Mouse (Mus musculus) CH12.LX (cell line): ENCODE data around the gene Gm21983. TPM values are rescaled to one million over a fixed set of nuclear protein-coding genes. Genes with fewer than 3 reads are reported as not detected.
A peak's percentile ranks its signal among the peaks of the same experiment; 100 is the strongest.

ENCODE experiments used
- DNase-seq: peaks from one replicate; pipeline ENCODE4 v3.0.0-alpha.2; 2013; ENCODE audit errors: extremely low read depth
- H3K27ac ChIP-seq: 2 replicates; pipeline ENCODE4 v1.5.1; 2012; ENCODE audit warnings: low read depth, mild to moderate bottlenecking, control low read depth, moderate library complexity; ENCODE audit not compliant: insufficient read depth
- H3K27me3 ChIP-seq: replicated peaks from 2 replicates; pipeline ENCODE3; 2012; ENCODE audit warnings: inconsistent platforms
- H3K36me3 ChIP-seq, 2 experiments: replicated peaks in 1 of 2; 2 replicates each; pipeline versions ENCODE3 to v1.6.1; 2012; ENCODE audit warnings: inconsistent platforms in 1 of 2, low read length in 1 of 2, mild to moderate bottlenecking in 1 of 2, mixed read lengths in 1 of 2, moderate library complexity in 1 of 2; ENCODE audit not compliant: control insufficient read depth in 1 of 2, insufficient read depth in 1 of 2
- H3K4me1 ChIP-seq, 2 experiments: 2 replicates each; pipeline ENCODE4 v1.6.1; 2012; ENCODE audit warnings: inconsistent platforms in 1 of 2, moderate library complexity in 1 of 2; ENCODE audit not compliant: insufficient read depth in 2 of 2, control insufficient read depth in 1 of 2
- H3K4me2 ChIP-seq: 2 replicates; pipeline ENCODE4 v1.6.1; 2012; ENCODE audit warnings: low read depth, mild to moderate bottlenecking, control low read depth; ENCODE audit not compliant: poor library complexity, insufficient read depth, severe bottlenecking
- H3K4me3 ChIP-seq, 3 experiments: fragments of 150-350 bp in 1 of 3; sonication (generic) in 1 of 3; replicated peaks in 1 of 3; 2 replicates each; pipeline versions ENCODE3 to v1.5.1; 2011 to 2012; ENCODE audit warnings: low read depth in 2 of 3, low read length in 2 of 3, mild to moderate bottlenecking in 2 of 3, moderate library complexity in 2 of 3, control low read depth in 1 of 3, improper control_type of control experiment in 1 of 3, inconsistent platforms in 1 of 3, mixed read lengths in 1 of 3; ENCODE audit not compliant: poor library complexity in 1 of 3
- H3K79me2 ChIP-seq: replicated peaks from 2 replicates; pipeline ENCODE4 v1.6.1; 2012; ENCODE audit warnings: mild to moderate bottlenecking, moderate library complexity; ENCODE audit not compliant: control insufficient read depth, poor library complexity, insufficient read depth, severe bottlenecking; ENCODE audit errors: extremely low read depth
- H3K9ac ChIP-seq: 2 replicates; pipeline ENCODE4 v1.6.1; 2012; ENCODE audit warnings: low read depth, mild to moderate bottlenecking, control low read depth, moderate library complexity; ENCODE audit not compliant: insufficient read depth
- H3K9me3 ChIP-seq: replicated peaks from 2 replicates; pipeline ENCODE3; 2012; ENCODE audit warnings: low read length, inconsistent platforms, mixed read lengths
- BHLHE40 ChIP-seq: IDR thresholded peaks from 2 replicates; pipeline ENCODE4 v1.6.1; 2011; ENCODE audit warnings: mild to moderate bottlenecking, low read depth, low read length, improper control_type of control experiment
- CHD1 ChIP-seq: IDR thresholded peaks from 2 replicates; pipeline ENCODE4 v1.6.1; 2012; ENCODE audit warnings: low read depth, low read length, improper control_type of control experiment, inconsistent platforms
- ELF1 ChIP-seq: IDR thresholded peaks from 2 replicates; pipeline ENCODE4 v1.6.1; 2014; ENCODE audit warnings: low read depth, mild to moderate bottlenecking, inconsistent platforms, low read length, improper control_type of control experiment
- ETS1 ChIP-seq: conservative IDR thresholded peaks from 2 replicates; pipeline ENCODE4 v1.6.1; 2012; ENCODE audit warnings: low read depth, mild to moderate bottlenecking, inconsistent platforms, low read length, improper control_type of control experiment, moderate library complexity
- GABPA ChIP-seq: IDR thresholded peaks from 2 replicates; pipeline ENCODE4 v1.6.1; 2012; ENCODE audit warnings: low read depth, low read length, improper control_type of control experiment, inconsistent platforms; ENCODE audit not compliant: insufficient replicate concordance
- HCFC1 ChIP-seq: IDR thresholded peaks from 2 replicates; pipeline ENCODE4 v1.6.1; 2012; ENCODE audit warnings: low read depth, mild to moderate bottlenecking, inconsistent platforms, low read length, improper control_type of control experiment
- KAT2A ChIP-seq: IDR thresholded peaks from 2 replicates; pipeline ENCODE4 v1.6.1; 2012; ENCODE audit warnings: low read length, improper control_type of control experiment, inconsistent platforms; ENCODE audit not compliant: insufficient replicate concordance
- MAFK ChIP-seq: IDR thresholded peaks from 2 replicates; pipeline ENCODE4 v1.6.1; 2011; ENCODE audit warnings: low read length, improper control_type of control experiment; ENCODE audit not compliant: insufficient replicate concordance
- MAX ChIP-seq: IDR thresholded peaks from 2 replicates; pipeline ENCODE4 v1.6.1; 2011; ENCODE audit warnings: low read length, improper control_type of control experiment
- MEF2A ChIP-seq: IDR thresholded peaks from 2 replicates; pipeline ENCODE4 v1.6.1; 2014; ENCODE audit warnings: low read depth, mild to moderate bottlenecking, inconsistent platforms, low read length, improper control_type of control experiment, borderline replicate concordance
- MXI1 ChIP-seq: IDR thresholded peaks from 2 replicates; pipeline ENCODE4 v1.6.1; 2011; ENCODE audit warnings: mild to moderate bottlenecking, low read depth, low read length, improper control_type of control experiment
- MYC ChIP-seq: IDR thresholded peaks from 2 replicates; pipeline ENCODE4 v1.6.1; 2011; ENCODE audit warnings: low read depth, mild to moderate bottlenecking, improper control_type of control experiment, low read length
- NRF1 ChIP-seq: IDR thresholded peaks from 2 replicates; pipeline ENCODE4 v1.6.1; 2014; ENCODE audit warnings: low read depth, mild to moderate bottlenecking, inconsistent platforms, low read length, improper control_type of control experiment, moderate library complexity
- POLR2A ChIP-seq: IDR thresholded peaks from 2 replicates; pipeline ENCODE4 v1.6.1; 2011; ENCODE audit warnings: low read depth, mild to moderate bottlenecking, improper control_type of control experiment, low read length
- POLR2AphosphoS2 ChIP-seq: IDR thresholded peaks from 2 replicates; pipeline ENCODE4 v1.6.1; 2011; ENCODE audit warnings: low read depth, low read length, improper control_type of control experiment
- RCOR1 ChIP-seq: conservative IDR thresholded peaks from 2 replicates; pipeline ENCODE4 v1.6.1; 2012; ENCODE audit warnings: low read depth, mild to moderate bottlenecking, inconsistent platforms, low read length, improper control_type of control experiment
- SIN3A ChIP-seq: IDR thresholded peaks from 2 replicates; pipeline ENCODE4 v1.6.1; 2012; ENCODE audit warnings: low read length, improper control_type of control experiment, inconsistent platforms
- SMC3 ChIP-seq: IDR thresholded peaks from 2 replicates; pipeline ENCODE4 v1.6.1; 2011; ENCODE audit warnings: low read depth, low read length, improper control_type of control experiment
- TCF12 ChIP-seq: IDR thresholded peaks from 2 replicates; pipeline ENCODE4 v1.6.1; 2014; ENCODE audit warnings: low read depth, mild to moderate bottlenecking, inconsistent platforms, low read length, improper control_type of control experiment
- USF1 ChIP-seq: IDR thresholded peaks from 2 replicates; pipeline ENCODE4 v1.6.1; 2014; ENCODE audit warnings: low read depth, mild to moderate bottlenecking, inconsistent platforms, low read length, improper control_type of control experiment
- USF2 ChIP-seq: conservative IDR thresholded peaks from 2 replicates; pipeline ENCODE4 v1.6.1; 2011; ENCODE audit warnings: low read depth, low read length, improper control_type of control experiment
- ZKSCAN1 ChIP-seq: IDR thresholded peaks from 2 replicates; pipeline ENCODE4 v1.6.1; 2012; ENCODE audit warnings: low read depth, inconsistent platforms, low read length, improper control_type of control experiment, borderline replicate concordance
- ZMIZ1 ChIP-seq: IDR thresholded peaks from 2 replicates; pipeline ENCODE4 v1.6.1; 2012; ENCODE audit warnings: low read depth, mild to moderate bottlenecking, inconsistent platforms, low read length, improper control_type of control experiment
- ZNF384 ChIP-seq: IDR thresholded peaks from 2 replicates; pipeline ENCODE4 v1.6.1; 2012; ENCODE audit warnings: low read depth, low read length, improper control_type of control experiment, inconsistent platforms
- dilution Hi-C: fragments of 300-500 bp; cut with MboI; formaldehyde crosslinking; loops from 2 replicates; pipeline ENCODE4 v1.14.3; 2020; ENCODE audit warnings: low sequenced_read_pairs; ENCODE audit not compliant: extremely low pct_unique_long_range_greater_than_20kb, extremely low pct_ligation_motif_present
- in situ Hi-C: fragments of 300-500 bp; cut with MboI; formaldehyde crosslinking; loops from 3 replicates; pipeline ENCODE4 v1.14.3; 2019; ENCODE audit warnings: low sequenced_read_pairs, low pct_ligation_motif_present, low pct_unique_long_range_greater_than_20kb, mixed read lengths
- polyA plus RNA-seq: library from polyadenylated mRNA; unstranded; fragments of >175 nt; gene quantifications from 2 replicates; pipeline ENCODE4 v1.2.1, GENCODE M21; 2012; ENCODE audit warnings: low read depth; ENCODE audit not compliant: insufficient read length
- total RNA-seq, 2 experiments: library from RNA; depleted of rRNA; stranded (reverse); fragments of 300-350 nt in 1 of 2; fragments of >200 nt in 1 of 2; gene quantifications; 2 replicates each; pipeline ENCODE4 v1.2.3; 2012 to 2014

Gene Gm21983
- total and polyA plus RNA-seq, 3 experiments = 0.13 to 0.81 TPM; not detected in 1

GRCm38 (mm10) chr7:27164112-27164947 lies 16.6 kb downstream of the Gm21983 start:
- Histone ChIP-seq H3K9ac (peak overlapping the region; percentile 90), H3K79me2 (peaks cover 48% of the 10 kb centered on the region), H3K27me3 (no peaks in the 10 kb centered on the region), H3K27ac (peak overlapping the region; percentile 98), H3K4me2 (peak overlapping the region; percentile 77), H3K4me3 (peak overlapping the region; percentile 86 to 98 (median 92)), H3K4me1 (peaks cover 44 to 64% of the 10 kb centered on the region in 2 experiments), H3K36me3 (peaks cover 21 to 62% of the 10 kb centered on the region in 2 experiments), H3K9me3 (no peaks in the 10 kb centered on the region)
- dilution Hi-C loops = no loop called here
- in situ Hi-C loops = loop anchor here (5.0 kb wide), 1 partner anchor 63 kb away; the partner anchor contains the start of gene Itpkc
- DNase-seq = peak; percentile 86
- TF ChIP-seq BHLHE40 = peak; percentile 96
- no peak for TF ChIP-seq ZMIZ1
- TF ChIP-seq KAT2A = no peak
- no peak; the same call in 1 of the 2 replicates for TF ChIP-seq SMC3
- TF ChIP-seq CHD1 = 0 out of 2 replicates have a peak, but pooled peaks have one; percentile 14
- no peak for TF ChIP-seq ZNF384
- peak; percentile 85 for TF ChIP-seq MAX
- no peak for TF ChIP-seq GABPA
- peak; percentile 75 for TF ChIP-seq POLR2A
- peak; percentile 97 for TF ChIP-seq MXI1
- no peak for TF ChIP-seq TCF12
- TF ChIP-seq USF1 = peak; percentile 70
- TF ChIP-seq MYC = peak; percentile 86
- TF ChIP-seq SIN3A = peak; percentile 91
- 0 out of 2 replicates have a peak, but pooled peaks have one; percentile 12 for TF ChIP-seq RCOR1
- no peak for TF ChIP-seq MAFK
- TF ChIP-seq MEF2A = no peak
- peak; percentile 10; the same call in 1 of the 2 replicates for TF ChIP-seq ELF1
- no peak for TF ChIP-seq NRF1
- TF ChIP-seq USF2 = peak; percentile 52; the same call in 1 of the 2 replicates
- TF ChIP-seq ETS1 = peak; percentile 38
- peak; percentile 75 for TF ChIP-seq HCFC1
- peak; percentile 78; the same call in 1 of the 2 replicates for TF ChIP-seq POLR2AphosphoS2
- TF ChIP-seq ZKSCAN1 = no peak
